Mouse (Mus musculus) bone marrow macrophage, adult 2 months (primary cell): ENCODE data around the gene Gm17334.

Source experiments
- CTCF ChIP-seq: IDR thresholded peaks from 2 replicates; pipeline ENCODE4 v1.5.1; 2012; ENCODE audit warnings: low read depth, mild to moderate bottlenecking, low read length, moderate library complexity
- POLR2A ChIP-seq: IDR thresholded peaks from 2 replicates; pipeline ENCODE4 v1.6.1; 2012; ENCODE audit warnings: mild to moderate bottlenecking, low read depth, low read length, borderline replicate concordance

GRCm38 (mm10) chr11:53757612-53758011 lies 15.4 kb downstream of the Gm17334 start:
- TF ChIP-seq CTCF (no peak), POLR2A (no peak)
